Mouse (Mus musculus): ENCODE measurements around the gene Sugp1.

DNA sequence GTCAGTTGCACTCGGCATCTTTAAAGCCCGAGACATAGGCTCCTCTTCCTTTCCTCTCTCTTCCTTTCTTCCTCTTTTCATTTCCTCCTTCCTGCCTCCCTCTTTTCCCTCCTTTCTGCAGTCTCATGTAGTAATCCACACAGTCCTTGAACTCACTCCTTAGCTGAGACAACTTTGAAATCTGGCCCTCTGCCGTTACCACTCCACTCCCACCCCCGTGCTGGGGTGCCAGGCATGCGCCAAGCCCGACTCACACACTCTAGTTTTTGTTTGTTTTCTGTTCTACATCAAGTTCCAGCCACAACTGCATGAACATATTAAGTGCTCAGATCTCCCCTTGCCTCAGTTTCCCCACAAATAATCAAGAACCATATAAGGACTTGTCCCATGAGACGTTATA, 62.3 kb downstream of the Sugp1 start:
- TF ChIP-seq CTCF (IDR thresholded peaks at IDR 0.05; ENCODE audit: insufficient read depth, low read depth, low read length) = no peak
- TF ChIP-seq POLR2A (IDR thresholded peaks at IDR 0.05; ENCODE audit: insufficient read depth, low read depth, low read length) = no peak

Data from olfactory bulb, adult 2 months (tissue).